Mouse (Mus musculus) neural tube, embryonic 15.5 days (tissue): ENCODE measurements around the gene Irf2bp2. TPM values are rescaled to one million over a fixed set of nuclear protein-coding genes. Genes with fewer than 3 reads are reported as not detected.

Experiments used
- ATAC-seq: fragments of 200-750 bp; cut with Nextera tagmentation; 2 replicates; pipeline ENCODE4 v1.8.0; 2017; ENCODE audit warnings: mild to moderate bottlenecking, moderate TSS enrichment, moderate library complexity; ENCODE audit not compliant: low FRiP score
- H3K27ac ChIP-seq: fragments of 300-500 bp; sonication (generic); replicated peaks from 2 replicates; pipeline ENCODE4 v1.5.1; 2015; ENCODE audit warnings: mild to moderate bottlenecking, inconsistent platforms
- H3K27me3 ChIP-seq: fragments of 300-500 bp; sonication (generic); replicated peaks from 2 replicates; pipeline ENCODE4 v1.6.1; 2015; ENCODE audit warnings: inconsistent platforms
- H3K36me3 ChIP-seq: fragments of 300-500 bp; sonication (generic); 2 replicates; pipeline ENCODE4 v1.6.1; 2015; ENCODE audit warnings: inconsistent platforms
- H3K4me1 ChIP-seq: fragments of 300-500 bp; sonication (generic); 2 replicates; pipeline ENCODE4 v1.6.1; 2015; ENCODE audit warnings: inconsistent platforms
- H3K4me2 ChIP-seq: fragments of 300-500 bp; sonication (generic); 2 replicates; pipeline ENCODE4 v1.6.1; 2015; ENCODE audit warnings: inconsistent platforms, mild to moderate bottlenecking, moderate library complexity
- H3K4me3 ChIP-seq: fragments of 300-500 bp; sonication (generic); replicated peaks from 2 replicates; pipeline ENCODE4 v1.5.1; 2015; ENCODE audit warnings: mild to moderate bottlenecking, inconsistent platforms
- H3K9ac ChIP-seq: fragments of 300-500 bp; sonication (generic); replicated peaks from 2 replicates; pipeline ENCODE4 v1.6.1; 2015; ENCODE audit warnings: mild to moderate bottlenecking, inconsistent platforms
- H3K9me3 ChIP-seq: fragments of 300-500 bp; sonication (generic); replicated peaks from 2 replicates; pipeline ENCODE4 v1.6.1; 2016; ENCODE audit warnings: inconsistent platforms
- WGBS: fragments of 180-500 bp; shearing (Covaris S2); methylation state at CpG from one replicate; pipeline ENCODE4 v1.1.7; 2015; ENCODE audit warnings: mixed read lengths; 5-methylcytosine and 5-hydroxymethylcytosine counted together
- polyA plus RNA-seq: library from polyadenylated mRNA; unstranded; fragments of >200 nt; fragmentation: Nextera tagmentation; extraction: Ambion mirVana; gene quantifications from 2 replicates; pipeline ENCODE4 v1.2.1, GENCODE M21; 2015

Gene Irf2bp2
- polyA plus RNA-seq, 1 experiment from 2014 or later: 9.8 TPM

DNA sequence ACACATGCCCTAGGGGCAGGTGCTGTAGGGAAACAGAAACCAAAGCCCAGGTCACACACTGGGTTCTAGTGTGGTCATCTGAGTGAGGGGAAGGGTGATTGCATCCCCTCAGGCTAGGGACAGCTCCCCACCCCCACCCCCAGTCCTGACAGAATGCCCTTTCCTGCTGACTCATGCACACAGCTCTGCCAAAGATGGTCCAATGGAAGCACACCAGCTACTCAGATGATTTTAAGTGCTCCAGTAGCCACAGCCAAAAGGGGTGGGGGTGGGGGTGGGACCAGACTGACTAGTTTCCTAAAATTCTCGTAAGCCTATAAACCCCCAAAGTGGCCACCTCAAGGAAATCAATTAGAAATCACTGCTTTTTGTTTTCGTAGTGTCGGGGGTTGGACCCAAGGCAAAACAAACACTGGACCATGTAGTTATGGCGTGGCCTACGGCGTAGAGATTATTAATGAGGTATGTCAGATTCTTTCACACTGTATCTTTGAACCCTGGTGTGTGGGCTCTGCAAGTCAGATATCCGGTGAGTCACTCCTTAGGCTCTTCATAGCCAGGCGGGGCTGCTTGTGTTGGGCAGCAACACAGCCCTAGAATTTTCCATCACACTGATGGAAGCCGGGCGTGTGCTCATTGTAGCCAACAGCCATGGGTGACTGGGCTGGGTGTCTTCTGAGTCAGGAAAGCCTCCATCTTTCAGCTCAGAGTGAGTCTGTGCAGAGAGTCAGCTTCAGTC lies 54.3 kb downstream of the Irf2bp2 start:
- WGBS: 64% methylated on average over 10 of the region's 10 CpGs
- peak; percentile 6; the same call in 1 of the 2 replicates for ATAC-seq
- no peak overlapping the region for H3K9ac ChIP-seq

DNA sequence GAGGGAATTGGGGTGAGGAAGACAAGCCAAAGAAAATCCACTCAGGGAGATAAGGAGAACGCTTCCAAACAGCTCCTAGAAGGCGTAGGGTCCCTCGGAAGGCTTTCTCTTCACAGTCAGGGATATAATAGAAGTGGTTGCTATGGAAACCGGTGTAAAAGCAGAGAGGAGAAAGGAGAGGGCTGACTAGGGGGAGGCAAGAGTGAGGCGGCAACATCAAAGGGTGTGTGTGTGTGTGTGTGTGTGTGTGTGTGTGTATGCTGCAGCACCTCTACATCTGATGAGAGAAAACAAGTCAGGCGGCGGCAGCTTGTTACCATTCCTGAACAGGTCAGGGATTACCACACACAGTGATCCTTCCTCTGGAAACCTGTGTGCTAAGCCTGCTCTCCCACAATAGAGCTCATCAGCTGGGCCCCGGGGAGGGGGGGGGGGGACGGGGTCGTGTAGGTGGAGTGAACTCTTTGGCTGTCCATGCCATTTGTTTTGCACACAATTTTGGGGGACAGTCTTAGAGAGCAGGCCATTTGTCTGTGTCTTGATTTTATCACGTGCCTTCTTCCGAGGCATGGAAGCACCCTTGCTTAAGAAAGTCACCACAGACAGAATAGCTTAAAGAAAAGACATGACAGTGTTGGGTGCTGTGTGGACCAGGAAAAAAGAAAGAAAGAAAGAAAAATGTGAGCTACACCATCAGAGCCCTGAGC lies 55.0 kb downstream of the Irf2bp2 start:
- peak overlapping the region; percentile 94 for H3K27ac ChIP-seq
- WGBS: 3% methylated on average over 10 of the region's 12 CpGs
- H3K9ac ChIP-seq: 0 out of 2 replicates have a peak overlapping the region, but pooled peaks have one; percentile 7
- ATAC-seq: peak; percentile 75
- no peaks in the 10 kb centered on the region for H3K27me3 ChIP-seq
- H3K4me3 ChIP-seq: no peak overlapping the region
- H3K4me2 ChIP-seq: peak overlapping the region; percentile 36
- H3K9me3 ChIP-seq: no peaks in the 10 kb centered on the region
- H3K4me1 ChIP-seq: peaks cover 44% of the 10 kb centered on the region
- no peaks in the 10 kb centered on the region for H3K36me3 ChIP-seq

More for the DNA sequence above, 54.3 kb downstream of the Irf2bp2 start:
- peak overlapping the region; percentile 36 for H3K4me2 ChIP-seq
- no peaks in the 10 kb centered on the region for H3K27me3 ChIP-seq
- peaks cover 44% of the 10 kb centered on the region for H3K4me1 ChIP-seq
- H3K4me3 ChIP-seq: no peak overlapping the region
- peak overlapping the region; percentile 94 for H3K27ac ChIP-seq
- no peaks in the 10 kb centered on the region for H3K36me3 ChIP-seq
- H3K9me3 ChIP-seq: no peaks in the 10 kb centered on the region

Other genes starting within 250 kb of the Irf2bp2 start
- gene Coa6, start 171.5 kb downstream of the Irf2bp2 start, polyA plus RNA-seq: 46.8 and 51.9 TPM in 2 replicates
- gene Tarbp1, start 118.9 kb downstream of the Irf2bp2 start, polyA plus RNA-seq: 1.6 and 2.0 TPM in 2 replicates